Mouse (Mus musculus): Measurements from ENCODE around the gene Ttll11.

DNA sequence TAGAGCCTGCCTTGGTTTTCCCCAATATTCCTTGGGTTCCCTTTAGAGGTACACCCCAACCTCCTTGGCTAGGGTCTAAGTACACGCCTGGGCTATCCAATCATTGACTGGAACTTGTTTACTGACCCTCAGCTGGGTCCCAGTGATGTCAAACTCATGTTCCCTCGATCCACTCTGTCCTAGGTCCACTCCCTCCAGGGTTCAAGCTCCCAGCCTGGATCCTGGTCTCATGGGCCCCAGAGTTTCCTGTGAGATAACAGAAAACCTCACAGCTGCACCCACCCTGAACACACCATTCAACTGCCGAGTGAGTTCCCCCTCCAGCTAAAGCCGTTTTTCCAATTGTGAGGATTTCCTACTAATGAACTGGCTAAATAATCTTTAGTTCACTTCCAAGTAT lies 67.6 kb downstream of the Ttll11 start:
- no peak for TF ChIP-seq CTCF (IDR thresholded peaks at IDR 0.05; ENCODE audit: extremely low read depth, insufficient read length, insufficient replicate concordance, low read depth, low read length)
- TF ChIP-seq POLR2A (IDR thresholded peaks at IDR 0.05; ENCODE audit: low read depth, low read length): no peak
